Mouse (Mus musculus) embryonic facial prominence, embryonic 13.5 days (tissue): ENCODE measurements at regions not wholly inside any gene's neighbourhood (a gene's known extent, or its start where the extent isn't known, plus 50 kb on each side); places are given as distances from the start of the nearest gene placed in this dataset.

Experiments
- ATAC-seq: fragments of 200-750 bp; cut with Nextera tagmentation; 2 replicates; pipeline ENCODE4 v1.8.0; 2017; ENCODE audit warnings: low read depth; ENCODE audit not compliant: insufficient number of reproducible peaks, insufficient read depth, low FRiP score, low TSS enrichment
- H3K27ac ChIP-seq: fragments of 300-500 bp; sonication (generic); 2 replicates; pipeline ENCODE4 v1.5.1; 2015; ENCODE audit warnings: moderate library complexity, mild to moderate bottlenecking, inconsistent platforms
- H3K27me3 ChIP-seq: fragments of 300-500 bp; sonication (generic); 2 replicates; pipeline ENCODE4 v1.6.1; 2015; ENCODE audit warnings: mild to moderate bottlenecking, inconsistent platforms
- H3K36me3 ChIP-seq: fragments of 300-500 bp; sonication (generic); 2 replicates; pipeline ENCODE4 v1.6.1; 2015; ENCODE audit warnings: mild to moderate bottlenecking, inconsistent platforms
- H3K4me1 ChIP-seq: fragments of 300-500 bp; sonication (generic); 2 replicates; pipeline ENCODE4 v1.6.1; 2015; ENCODE audit warnings: inconsistent platforms
- H3K4me2 ChIP-seq: fragments of 300-500 bp; sonication (generic); 2 replicates; pipeline ENCODE4 v1.6.1; 2015; ENCODE audit warnings: moderate library complexity, mild to moderate bottlenecking, inconsistent platforms
- H3K4me3 ChIP-seq: fragments of 300-500 bp; sonication (generic); 2 replicates; pipeline ENCODE4 v1.5.1; 2015; ENCODE audit warnings: mild to moderate bottlenecking, inconsistent platforms
- H3K9ac ChIP-seq: fragments of 300-500 bp; sonication (generic); 2 replicates; pipeline ENCODE4 v1.6.1; 2015; ENCODE audit warnings: mild to moderate bottlenecking, inconsistent platforms
- H3K9me3 ChIP-seq: fragments of 300-500 bp; sonication (generic); 2 replicates; pipeline ENCODE4 v1.6.1; 2016; ENCODE audit warnings: inconsistent platforms
- WGBS: fragments of 180-500 bp; shearing (Covaris S2); methylation state at CpG from one replicate; pipeline ENCODE4 v1.1.7; 2015; ENCODE audit warnings: mixed read lengths; 5-methylcytosine and 5-hydroxymethylcytosine counted together

DNA sequence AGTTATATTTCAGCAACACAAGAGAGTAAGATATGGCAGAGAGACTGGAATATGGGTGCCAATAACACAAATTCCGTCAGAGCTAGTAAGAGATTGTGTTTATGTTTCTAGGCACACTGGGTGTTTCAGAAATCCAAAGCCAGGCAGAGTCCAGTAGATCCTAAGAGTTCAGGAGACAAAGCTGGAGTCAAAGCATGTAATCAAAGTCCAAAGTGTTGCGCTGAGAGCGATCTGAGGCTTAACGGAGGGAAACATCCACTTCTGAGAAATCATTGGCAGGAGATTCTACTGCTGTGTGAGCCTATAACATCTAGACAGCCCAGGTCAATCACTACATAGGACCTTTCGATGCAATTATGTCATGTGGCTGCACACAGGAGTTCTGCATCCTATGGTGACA, 109.3 kb upstream of the Tapt1 start:
- H3K27me3 ChIP-seq = no peaks in the 10 kb centered on the region
- no peak overlapping the region for H3K27ac ChIP-seq
- H3K4me1 ChIP-seq = no peaks in the 10 kb centered on the region
- H3K4me3 ChIP-seq = no peak overlapping the region
- no peak overlapping the region for H3K4me2 ChIP-seq
- H3K9ac ChIP-seq = no peak overlapping the region
- no peak for ATAC-seq
- no peaks in the 10 kb centered on the region for H3K9me3 ChIP-seq
- H3K36me3 ChIP-seq = no peaks in the 10 kb centered on the region
- 89% methylated on average over 5 of the region's 5 CpGs for WGBS

DNA sequence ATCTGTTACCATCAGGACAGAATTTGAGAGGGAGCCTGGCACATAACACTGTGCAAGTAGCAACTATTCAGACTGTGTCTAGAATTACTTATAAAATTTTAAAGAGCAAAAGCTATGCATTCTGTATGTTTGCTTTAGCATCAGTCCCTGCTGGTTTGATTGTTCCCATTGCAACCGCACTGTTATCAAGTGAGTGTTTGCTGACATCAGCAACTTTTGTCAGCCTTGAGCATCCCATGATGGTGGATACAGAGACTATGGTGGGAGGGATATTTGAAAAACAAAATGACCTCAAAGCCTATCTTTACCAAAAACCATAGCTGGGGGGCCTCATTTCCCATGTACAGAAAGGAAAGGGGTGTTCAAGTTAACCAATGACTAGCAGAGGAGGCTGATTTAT, 93.2 kb upstream of the Tapt1 start:
- no peaks in the 10 kb centered on the region for H3K9me3 ChIP-seq
- H3K27me3 ChIP-seq = no peaks in the 10 kb centered on the region
- ATAC-seq = no peak
- H3K27ac ChIP-seq = no peak overlapping the region
- no peaks in the 10 kb centered on the region for H3K4me1 ChIP-seq
- WGBS = 90% methylated on average over 1 of the region's 1 CpGs
- H3K36me3 ChIP-seq = no peaks in the 10 kb centered on the region
- no peak overlapping the region for H3K9ac ChIP-seq
- no peak overlapping the region for H3K4me2 ChIP-seq
- H3K4me3 ChIP-seq = no peak overlapping the region

- Histone ChIP-seq H3K4me1 (peaks cover 6% of the 10 kb centered on the region), H3K27me3 (peaks cover 7% of the 10 kb centered on the region), H3K9ac (no peak overlapping the region), H3K27ac (no peak overlapping the region), H3K4me2 (peak overlapping the region; percentile 20; the same call in 1 of the 2 replicates), H3K4me3 (no peak overlapping the region), H3K36me3 (no peaks in the 10 kb centered on the region), H3K9me3 (no peaks in the 10 kb centered on the region)
- WGBS = 16% methylated on average over 16 of the region's 16 CpGs
- ATAC-seq = no peak
Observed at GRCm38 (mm10) chr5:44306769-44307557, 80.5 kb upstream of the Tapt1 start.

DNA sequence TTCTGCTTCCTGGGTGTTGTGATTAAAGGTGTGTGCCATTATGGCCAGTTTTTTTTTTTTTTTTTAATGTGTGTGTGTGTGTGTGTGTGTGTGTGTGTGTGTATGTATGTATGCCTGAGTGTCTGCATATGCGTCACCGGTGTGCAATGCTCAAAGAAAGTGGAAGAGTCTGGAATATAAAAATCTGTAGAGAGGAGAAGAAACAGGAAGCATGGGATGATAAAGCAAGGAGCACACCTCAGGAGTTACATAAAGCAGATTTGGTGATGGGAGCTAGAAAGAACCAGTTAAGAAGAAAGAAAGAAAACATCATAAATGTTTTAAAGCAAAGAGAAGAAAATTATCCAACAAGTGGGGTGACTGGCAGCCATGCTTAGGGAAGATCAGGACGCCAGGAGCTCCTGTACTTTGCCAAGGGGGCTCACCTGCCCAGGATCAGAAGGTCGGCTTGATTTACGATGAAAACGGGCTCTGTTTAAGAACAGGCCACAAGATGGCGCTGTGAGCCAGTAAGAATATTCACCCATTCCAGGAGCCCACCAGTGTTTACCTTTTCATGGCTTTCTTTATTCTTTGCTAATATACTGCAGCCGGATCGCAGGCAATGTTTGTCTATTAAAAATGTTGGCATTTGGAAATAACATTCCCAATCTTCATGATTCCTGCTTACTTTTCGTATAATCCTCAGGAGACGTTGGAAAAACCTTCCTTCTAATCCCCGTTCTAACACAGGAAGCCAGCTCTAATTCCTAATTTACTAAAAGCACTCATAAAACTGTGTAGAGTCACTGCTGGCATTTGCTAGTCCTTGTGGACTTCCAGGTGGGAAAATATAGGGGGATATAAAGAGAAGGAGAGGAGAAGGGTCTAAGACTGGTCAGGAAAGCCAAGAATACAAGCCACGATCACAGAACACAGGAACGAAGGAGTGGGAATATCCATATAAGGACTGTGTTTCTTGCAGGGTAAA, 77.7 kb upstream of the Tapt1 start:
- H3K4me3 ChIP-seq = peak overlapping the region; percentile 21; the same call in 1 of the 2 replicates
- no peak for ATAC-seq

GRCm38 (mm10) chr5:44284384-44284783, 58.0 kb upstream of the Tapt1 start:
- no peaks in the 10 kb centered on the region for H3K36me3 ChIP-seq
- ATAC-seq = no peak
- H3K4me3 ChIP-seq = no peak overlapping the region
- no peaks in the 10 kb centered on the region for H3K27me3 ChIP-seq
- 13% methylated on average over 5 of the region's 5 CpGs for WGBS
- no peak overlapping the region for H3K27ac ChIP-seq
- no peak overlapping the region for H3K4me2 ChIP-seq
- H3K4me1 ChIP-seq = no peaks in the 10 kb centered on the region
- no peak overlapping the region for H3K9ac ChIP-seq
- H3K9me3 ChIP-seq = no peaks in the 10 kb centered on the region

More for the DNA sequence above, 77.7 kb upstream of the Tapt1 start:
- no peak overlapping the region for H3K27ac ChIP-seq
- H3K4me2 ChIP-seq = peak overlapping the region; percentile 47
- H3K9me3 ChIP-seq = no peaks in the 10 kb centered on the region
- peaks cover 7% of the 10 kb centered on the region for H3K27me3 ChIP-seq
- no peak overlapping the region for H3K9ac ChIP-seq
- H3K36me3 ChIP-seq = no peaks in the 10 kb centered on the region
- peaks cover 6% of the 10 kb centered on the region for H3K4me1 ChIP-seq
- WGBS = 22% methylated on average over 14 of the region's 14 CpGs
